ENCODE assay signal across 22 mouse cellular contexts in genomic region chr2:24896761-24897160, GRCm38 (mm10). TPM values are rescaled to one million over a fixed set of nuclear protein-coding genes. Genes with fewer than 3 reads are reported as not detected.
A peak's percentile ranks its signal among the peaks of the same experiment; 100 is the strongest.
DNase-seq lines count a peak whose midpoint lies in the region; ATAC-seq lines count a peak whose summit lies in the region.
"Had no signal": no experiment of that assay in that cellular context is flagged by ENCODE, and none has a peak within 500 bp of the region (broad histone marks: within the 10 kb centered on the region; RNA-seq: fewer than 3 reads in every experiment).

No protein-coding gene starts in this region.

- peak; percentile 58; the same call in 1 of the 2 replicates for ATAC-seq in stomach, embryonic 16.5 days (ENCODE audit: insufficient read depth, low FRiP score)
- ATAC-seq: activated CD4-positive, CD25-positive, alpha-beta regulatory T cell, adult 4 months; forebrain, embryonic 14.5 days; forebrain, postnatal 0 days had no signal

- 69% methylated on average over 4 of the region's 4 CpGs for WGBS in stomach, embryonic 16.5 days

- H3K9me3 ChIP-seq in stomach, embryonic 16.5 days (replicated peaks; ENCODE audit: control insufficient read depth, low read length): no peaks in the 10 kb centered on the region
- H3K9me3 ChIP-seq: heart, embryonic 12.5 days; heart, embryonic 15.5 days; hindbrain, embryonic 15.5 days had no signal

- DNase-seq in heart, adult 11 months: peak; percentile 72
- no peak for DNase-seq in heart, postnatal 4 days
- peak; percentile 31 for DNase-seq in lung, postnatal 25 days (ENCODE audit: low spot score)
- no peak for DNase-seq in lung, postnatal 10 days
- no peak for DNase-seq in layer of hippocampus, adult 9-11 months
- DNase-seq: adrenal gland, adult 8-10 months; adrenal gland, postnatal 25 days; cerebellum, adult 11-12 months; cerebellum, adult 8-10 months; cerebellum, postnatal 14 days; forebrain, postnatal 0 days; gastrocnemius, adult 2 months; gastrocnemius, postnatal 14 days; heart, adult 18-20 months; heart, postnatal 10 days; heart, postnatal 36 days had no signal

- H3K4me1 ChIP-seq in stomach, embryonic 16.5 days (ENCODE audit: control insufficient read depth, insufficient read depth, low read length): peaks cover 14% of the 10 kb centered on the region

- H3K4me3 ChIP-seq in stomach, embryonic 16.5 days (replicated peaks; ENCODE audit: low read length): no peak overlapping the region
- H3K4me3 ChIP-seq: gastrocnemius, adult 2 months; heart, embryonic 12.5 days; heart, embryonic 15.5 days; hindbrain, embryonic 15.5 days had no signal

- H3K27me3 ChIP-seq in stomach, embryonic 16.5 days (ENCODE audit: control insufficient read depth, insufficient read depth, low read length): no peaks in the 10 kb centered on the region
- H3K27me3 ChIP-seq: heart, embryonic 12.5 days; heart, embryonic 15.5 days; hindbrain, embryonic 15.5 days had no signal

- no peak overlapping the region for H3K9ac ChIP-seq in stomach, embryonic 16.5 days (ENCODE audit: low read length)
- H3K9ac ChIP-seq: forebrain, postnatal 0 days; heart, embryonic 12.5 days; heart, embryonic 15.5 days; hindbrain, embryonic 15.5 days had no signal

- no peak overlapping the region for H3K4me2 ChIP-seq in stomach, embryonic 16.5 days (ENCODE audit: low read depth, low read length)
- H3K4me2 ChIP-seq: heart, embryonic 12.5 days; heart, embryonic 15.5 days; hindbrain, embryonic 15.5 days had no signal

- H3K36me3 ChIP-seq in stomach, embryonic 16.5 days (ENCODE audit: control insufficient read depth, insufficient read depth, low read length): no peaks in the 10 kb centered on the region
- H3K36me3 ChIP-seq: heart, embryonic 12.5 days; heart, embryonic 15.5 days; hindbrain, embryonic 15.5 days had no signal

- no peak overlapping the region for H3K27ac ChIP-seq in stomach, embryonic 16.5 days (ENCODE audit: low read length)
- H3K27ac ChIP-seq: gastrocnemius, adult 2 months; heart, embryonic 15.5 days; hindbrain, embryonic 15.5 days had no signal

RNA-seq across cellular contexts. Expression of gene Ehmt1, which starts 22.7 kb away (rescaled TPM):
- total RNA-seq in heart, postnatal 4 days (2021): 10 to 100 TPM; 59.3 to 65.3 TPM
- 66.6 and 67.6 TPM in 2 replicates for polyA plus RNA-seq in stomach, embryonic 16.5 days (2015; fragmentation: Nextera tagmentation; extraction: Ambion mirVana)

RNA-seq across cellular contexts. Expression of gene Arrdc1, which starts 38.3 kb away (rescaled TPM):
- total RNA-seq in heart, postnatal 4 days (2021): 10 to 100 TPM in 1 of 2 experiments, 1 to 10 TPM in 1; 9.6 to 10.9 TPM
- polyA plus RNA-seq in stomach, embryonic 16.5 days (2015; fragmentation: Nextera tagmentation; extraction: Ambion mirVana): 105 and 120 TPM in 2 replicates

RNA-seq across cellular contexts. Expression of gene Zmynd19, which starts 52.8 kb away (rescaled TPM):
- 10 to 100 TPM; 26.6 to 32.1 TPM for total RNA-seq in heart, postnatal 4 days (2021)
- polyA plus RNA-seq in stomach, embryonic 16.5 days (2015; fragmentation: Nextera tagmentation; extraction: Ambion mirVana): 1.9 and 2.3 TPM in 2 replicates

Comparison
In these comparisons a context has a peak if more than half of its experiments do, and no peak if none do; other contexts are left out.
1. DNase-seq: peak in heart, adult 11 months (single experiment) and lung, postnatal 25 days (single experiment); none in heart, postnatal 4 days (single experiment), lung, postnatal 10 days (single experiment) and layer of hippocampus, adult 9-11 months (single experiment).